Mouse (Mus musculus): Measurements from ENCODE around the gene Efnb3. TPM values are rescaled to one million over a fixed set of nuclear protein-coding genes. Genes with fewer than 3 reads are reported as not detected.

Efnb3 gene
- polyA plus RNA-seq, 1 experiment from 2014 or later, result 114 TPM

DNA sequence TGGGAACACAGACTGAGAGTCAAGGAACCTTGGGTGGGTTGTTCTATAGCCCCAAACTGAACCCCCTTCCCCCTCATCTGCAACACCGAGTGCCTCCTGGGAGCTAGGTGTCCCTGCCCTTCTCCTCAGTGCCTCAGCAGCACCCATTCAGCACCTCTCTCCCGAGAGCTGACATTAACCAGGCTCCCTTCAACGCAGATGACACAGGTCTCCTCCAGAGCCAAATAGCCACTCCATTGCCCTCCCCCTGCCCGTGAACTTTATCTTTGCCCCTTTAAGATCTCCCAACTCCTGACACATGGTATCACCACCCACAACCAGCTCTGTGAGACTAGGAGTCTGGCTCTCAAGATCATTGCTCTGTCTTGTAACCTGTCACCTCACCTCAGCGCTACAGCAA lies 822 bp downstream of the Efnb3 start:
- peak overlapping the region; percentile 95 for H3K9ac ChIP-seq (replicated peaks)
- peaks cover 61% of the 10 kb centered on the region for H3K4me1 ChIP-seq
- H3K27ac ChIP-seq (replicated peaks), result peak overlapping the region; percentile 82
- peak overlapping the region; percentile 79 for H3K4me3 ChIP-seq
- peak overlapping the region; percentile 92 for H3K4me2 ChIP-seq (replicated peaks)
- no peaks in the 10 kb centered on the region for H3K9me3 ChIP-seq
- 0 out of 2 replicates have a peak, but pooled peaks cover 6% of the 10 kb centered on the region for H3K36me3 ChIP-seq
- ATAC-seq (replicated peaks), result no peak
- no peaks in the 10 kb centered on the region for H3K27me3 ChIP-seq
- WGBS, result 25% methylated on average over 5 of the region's 5 CpGs

DNA sequence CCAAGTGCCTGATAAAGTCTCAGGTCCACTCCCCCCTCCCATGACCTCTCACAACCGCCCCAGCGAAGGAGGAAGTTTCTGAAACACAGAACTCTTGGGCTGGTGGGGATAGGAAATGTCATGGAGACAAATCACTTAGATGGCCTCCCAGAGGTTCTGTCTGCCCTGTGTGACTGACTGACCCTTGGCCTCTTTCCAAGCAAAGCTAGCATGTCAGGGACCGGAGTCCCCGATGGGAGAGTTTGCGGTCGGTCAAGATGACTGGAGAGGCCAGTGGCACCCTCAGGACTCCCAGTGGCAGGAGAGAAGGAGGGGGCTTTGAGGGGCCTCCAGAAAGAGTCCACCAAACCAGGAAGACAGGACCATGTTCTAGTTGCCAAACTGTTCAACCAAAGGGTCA lies 1.2 kb downstream of the Efnb3 start:
- 54% methylated on average over 6 of the region's 6 CpGs for WGBS
- Histone ChIP-seq H3K4me1 (peaks cover 65% of the 10 kb centered on the region), H3K27ac (replicated peaks) (peak overlapping the region; percentile 82)

DNA sequence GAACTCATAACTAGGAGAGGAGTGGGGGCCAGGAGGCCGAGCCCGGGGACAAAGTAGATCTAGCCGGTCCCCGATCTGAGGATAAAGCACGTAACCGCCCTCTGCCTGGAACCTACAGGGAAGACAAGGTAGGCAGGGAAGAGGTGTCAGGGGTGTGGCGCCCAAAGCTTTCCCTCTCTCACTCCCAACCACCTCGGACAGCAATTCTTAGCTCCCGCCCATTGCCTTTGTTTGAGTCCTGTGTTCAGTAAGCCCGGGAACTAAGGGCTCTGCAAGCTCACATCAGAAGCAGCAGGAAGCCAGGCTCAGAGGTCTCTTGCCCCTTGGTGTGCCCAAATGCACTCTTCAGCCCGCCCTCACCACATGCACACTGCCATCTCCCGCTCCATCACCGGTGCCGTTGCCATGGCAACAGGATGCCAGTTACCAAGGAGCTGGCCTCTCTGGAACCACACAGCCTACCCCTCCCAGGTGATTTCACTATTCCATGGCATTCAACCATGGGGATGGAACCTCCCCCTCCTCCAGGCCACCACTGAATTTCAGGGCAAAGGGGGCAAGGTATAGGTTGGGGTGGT lies 2.5 kb downstream of the Efnb3 start:
- no peak for ATAC-seq (replicated peaks)
- peak overlapping the region; percentile 47 for H3K9ac ChIP-seq (replicated peaks)
- peak overlapping the region; percentile 92 for H3K4me2 ChIP-seq (replicated peaks)
- H3K4me1 ChIP-seq, result peaks cover 78% of the 10 kb centered on the region
- peak overlapping the region; percentile 79 for H3K4me3 ChIP-seq
- H3K27ac ChIP-seq (replicated peaks), result peak overlapping the region; percentile 82
- H3K36me3 ChIP-seq, result 0 out of 2 replicates have a peak, but pooled peaks cover 5% of the 10 kb centered on the region
- no peaks in the 10 kb centered on the region for H3K27me3 ChIP-seq
- WGBS, result 10% methylated on average over 14 of the region's 14 CpGs
- no peaks in the 10 kb centered on the region for H3K9me3 ChIP-seq

More for the DNA sequence above, 1.2 kb downstream of the Efnb3 start:
- Histone ChIP-seq H3K4me3 (peak overlapping the region; percentile 79), H3K36me3 (0 out of 2 replicates have a peak, but pooled peaks cover 6% of the 10 kb centered on the region), H3K27me3 (no peaks in the 10 kb centered on the region), H3K9ac (replicated peaks) (peak overlapping the region; percentile 95), H3K9me3 (no peaks in the 10 kb centered on the region), H3K4me2 (replicated peaks) (peak overlapping the region; percentile 92)
- no peak for ATAC-seq (replicated peaks)

DNA sequence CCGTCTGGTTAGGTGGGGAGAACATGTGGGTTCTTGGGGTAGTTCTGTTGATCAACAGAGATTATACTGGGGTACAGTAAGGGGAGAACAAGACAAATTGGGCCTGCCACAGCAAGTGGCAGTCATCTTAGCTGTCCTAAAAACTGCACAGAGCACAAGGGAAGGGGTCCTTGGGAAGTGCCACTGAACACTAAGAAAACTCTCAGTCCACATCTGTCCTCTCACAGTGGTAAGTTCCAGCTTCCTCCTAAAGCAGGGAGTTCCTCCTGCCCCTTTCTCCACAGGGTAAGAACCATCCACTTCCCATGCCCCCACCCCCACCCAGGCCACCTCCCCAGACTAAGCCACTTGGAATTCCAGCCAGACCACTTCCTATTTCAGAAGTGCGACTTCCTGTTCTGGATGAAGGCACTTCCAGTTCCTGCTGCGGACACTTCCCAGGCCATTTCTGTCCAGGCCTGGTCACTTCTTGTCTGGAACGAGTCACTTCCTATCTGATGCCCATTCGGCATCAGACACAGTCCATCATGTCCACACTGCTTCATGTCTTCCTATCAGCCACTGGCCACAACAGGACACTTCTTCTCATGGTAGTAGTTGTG lies 5.4 kb downstream of the Efnb3 start:
- H3K9ac ChIP-seq (replicated peaks), result no peak overlapping the region
- no peak overlapping the region for H3K4me3 ChIP-seq
- no peaks in the 10 kb centered on the region for H3K27me3 ChIP-seq
- no peaks in the 10 kb centered on the region for H3K9me3 ChIP-seq
- no peak overlapping the region for H3K4me2 ChIP-seq (replicated peaks)
- peak overlapping the region; percentile 6; the same call in 1 of the 2 replicates for H3K27ac ChIP-seq (replicated peaks)
- peaks cover 69% of the 10 kb centered on the region for H3K4me1 ChIP-seq
- 90% methylated on average over 5 of the region's 5 CpGs for WGBS
- no peak for ATAC-seq (replicated peaks)
- no peaks in the 10 kb centered on the region for H3K36me3 ChIP-seq

DNA sequence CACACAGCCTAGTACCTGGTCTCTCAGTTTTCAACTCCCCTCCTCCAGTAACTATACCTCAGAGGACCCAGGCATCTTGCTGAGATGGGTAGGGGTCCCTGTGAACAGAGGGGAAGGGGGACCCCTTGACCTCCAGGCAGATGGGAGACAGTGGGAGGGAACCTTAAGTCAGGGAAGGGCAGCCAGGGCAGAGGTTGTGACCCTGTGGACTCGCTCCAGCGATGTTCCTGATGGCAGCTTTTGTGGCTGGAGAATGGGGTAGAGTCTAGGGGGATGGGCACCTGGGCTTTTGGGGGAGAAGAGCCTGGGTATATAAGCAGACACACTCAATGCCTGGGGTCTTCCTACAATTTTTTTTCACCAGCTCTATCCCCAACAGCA lies 6.7 kb downstream of the Efnb3 start:
- peaks cover 69% of the 10 kb centered on the region for H3K4me1 ChIP-seq
- H3K27me3 ChIP-seq, result no peaks in the 10 kb centered on the region
- H3K4me3 ChIP-seq, result peak overlapping the region; percentile 11
- H3K9ac ChIP-seq (replicated peaks), result peak overlapping the region; percentile 42
- peak overlapping the region; percentile 39 for H3K4me2 ChIP-seq (replicated peaks)
- H3K27ac ChIP-seq (replicated peaks), result peak overlapping the region; percentile 91
- ATAC-seq (replicated peaks), result peak; percentile 5; the same call in 1 of the 2 replicates
- 10% methylated on average over 2 of the region's 2 CpGs for WGBS
- H3K36me3 ChIP-seq, result no peaks in the 10 kb centered on the region
- no peaks in the 10 kb centered on the region for H3K9me3 ChIP-seq

DNA sequence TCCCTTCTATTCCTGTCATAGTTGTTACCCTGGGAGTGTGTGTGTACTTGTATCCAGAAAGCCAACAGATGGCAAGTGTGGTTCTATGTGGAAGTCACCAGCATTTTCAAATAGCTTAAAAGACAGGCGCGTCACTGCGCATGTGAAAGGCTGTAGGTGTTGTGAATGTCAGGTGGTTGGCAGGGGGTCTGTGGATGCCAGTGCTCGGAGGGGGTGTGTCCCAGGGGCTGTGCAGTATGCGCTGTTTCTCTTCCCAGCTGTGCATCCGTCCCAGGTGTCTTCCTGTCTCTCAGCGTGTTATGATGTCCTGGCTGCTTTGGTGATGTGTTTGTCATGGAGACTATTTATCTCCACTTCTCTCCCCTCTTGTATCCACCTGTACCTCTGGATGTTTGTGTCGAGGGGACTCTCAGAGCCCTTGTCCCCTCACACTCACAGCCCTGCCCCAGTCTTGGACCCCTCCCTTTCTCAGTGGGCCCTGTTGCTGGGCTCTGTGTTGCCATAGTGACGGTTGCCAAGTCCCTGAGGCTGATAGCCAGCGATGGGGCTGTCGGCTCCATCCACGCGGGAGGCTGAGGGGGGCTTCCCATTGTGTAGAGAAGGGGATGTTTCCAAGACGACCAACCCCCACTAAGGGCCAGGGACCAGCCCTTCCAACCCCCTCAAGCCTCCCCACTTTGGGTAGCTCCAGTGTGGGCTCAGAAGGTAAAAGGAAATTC lies 7.2 kb downstream of the Efnb3 start:
- 7% methylated on average over 14 of the region's 14 CpGs for WGBS
- Histone ChIP-seq H3K4me3 (peak overlapping the region; percentile 11), H3K27me3 (no peaks in the 10 kb centered on the region), H3K9me3 (no peaks in the 10 kb centered on the region), H3K4me1 (peaks cover 69% of the 10 kb centered on the region), H3K9ac (replicated peaks) (peak overlapping the region; percentile 42), H3K4me2 (replicated peaks) (peak overlapping the region; percentile 39), H3K36me3 (no peaks in the 10 kb centered on the region), H3K27ac (replicated peaks) (peak overlapping the region; percentile 91)
- peak; percentile 83 for ATAC-seq (replicated peaks)

DNA sequence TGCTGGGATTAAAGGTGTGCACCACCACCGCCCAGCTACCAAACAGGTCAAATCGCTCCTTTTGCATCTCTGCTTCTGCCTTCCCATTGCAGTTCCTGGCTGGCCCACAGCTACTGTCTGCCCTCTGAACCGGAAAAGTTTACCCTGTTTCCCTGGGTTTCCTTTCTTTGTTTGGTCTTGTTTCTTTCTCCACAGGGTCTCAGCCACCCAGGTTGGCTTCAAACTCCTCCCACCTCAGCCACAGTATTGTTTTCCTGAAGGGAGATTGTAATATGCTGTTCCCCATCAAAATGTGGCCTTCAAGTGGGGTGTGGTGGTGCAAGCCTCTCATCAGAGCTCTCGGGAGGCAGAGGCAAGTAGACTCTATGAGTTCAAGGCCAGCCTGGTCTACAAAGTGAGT lies 8.7 kb downstream of the Efnb3 start:
- H3K4me3 ChIP-seq, result no peak overlapping the region
- 64% methylated on average over 4 of the region's 4 CpGs for WGBS
- H3K4me2 ChIP-seq (replicated peaks), result no peak overlapping the region
- H3K9ac ChIP-seq (replicated peaks), result no peak overlapping the region
- 0 out of 2 replicates have a peak overlapping the region, but pooled peaks have one; percentile 3 for H3K27ac ChIP-seq (replicated peaks)
- H3K36me3 ChIP-seq, result no peaks in the 10 kb centered on the region
- H3K27me3 ChIP-seq, result no peaks in the 10 kb centered on the region
- no peaks in the 10 kb centered on the region for H3K9me3 ChIP-seq
- peaks cover 69% of the 10 kb centered on the region for H3K4me1 ChIP-seq
- ATAC-seq (replicated peaks), result no peak

DNA sequence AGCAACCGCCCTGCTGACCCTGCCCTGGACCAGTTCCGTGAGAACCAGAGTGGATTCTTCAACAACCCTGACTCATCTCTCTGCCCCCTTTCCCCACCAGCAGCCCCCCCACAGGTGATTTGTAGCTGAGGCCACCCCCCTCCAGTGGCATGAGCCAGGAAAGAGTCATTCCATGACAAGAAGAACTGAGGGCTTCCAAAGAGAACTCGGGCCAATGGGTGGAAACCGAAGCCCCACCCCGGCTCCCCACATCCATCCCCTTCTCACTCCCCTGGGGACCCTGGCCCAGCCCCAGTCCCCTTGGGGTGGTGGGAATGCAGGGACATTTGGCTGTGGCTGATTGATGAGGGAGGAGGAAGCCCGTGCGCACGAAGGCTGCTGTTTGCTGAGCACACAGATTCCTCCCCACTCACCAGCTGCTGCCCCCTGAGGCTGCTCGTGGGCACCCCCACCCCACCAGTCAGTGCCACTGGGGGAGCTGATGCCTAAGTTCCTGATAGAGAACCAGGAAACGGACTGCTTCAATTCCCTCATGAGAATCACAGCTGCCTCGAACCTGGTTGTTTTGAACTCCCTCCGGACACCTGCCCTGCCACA lies 10.8 kb downstream of the Efnb3 start, which contains the start of gene Dnah2:
Dnah2 (minus strand) TSS at position 51 of the 597 bp plus-strand sequence.
- ATAC-seq (replicated peaks), result no peak
- Histone ChIP-seq H3K27ac (replicated peaks) (peak within 1 kb of the TSS; percentile 93), H3K4me2 (replicated peaks) (0 out of 2 replicates have a peak within 1 kb of the TSS, but pooled peaks have one; percentile 78), H3K4me1 (peaks cover 73% of the 10 kb centered on the region), H3K9me3 (no peaks in the 10 kb centered on the region), H3K4me3 (no peak within 1 kb of the TSS), H3K36me3 (no peaks in the 10 kb centered on the region), H3K27me3 (no peaks in the 10 kb centered on the region), H3K9ac (replicated peaks) (no peak within 1 kb of the TSS)
- 56% methylated on average over 12 of the region's 12 CpGs for WGBS

DNA sequence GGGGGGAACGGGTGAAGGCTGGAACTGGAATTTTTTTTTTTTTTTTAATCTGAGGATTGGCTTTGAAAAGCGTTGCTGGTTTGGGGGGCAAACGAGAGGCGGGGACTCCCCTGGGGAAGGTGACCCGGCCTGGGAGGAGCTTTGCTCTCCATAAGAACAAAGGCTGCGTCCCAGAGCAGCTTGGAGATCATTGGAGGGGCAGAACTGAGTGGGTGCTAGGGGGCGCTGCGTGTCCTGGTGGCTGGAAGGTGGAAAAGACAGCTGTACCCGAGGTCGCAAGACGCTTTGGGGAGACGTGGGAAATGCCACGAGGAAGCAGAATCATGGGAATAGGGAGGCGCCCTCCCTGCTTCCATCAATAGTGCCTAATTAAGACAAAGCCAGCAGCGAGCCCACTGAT lies 12.9 kb downstream of the Efnb3 start:
- peak; percentile 8; the same call in 1 of the 2 replicates for ATAC-seq (replicated peaks)
- Histone ChIP-seq H3K9ac (replicated peaks) (peak overlapping the region; percentile 74), H3K27me3 (no peaks in the 10 kb centered on the region), H3K36me3 (no peaks in the 10 kb centered on the region), H3K27ac (replicated peaks) (peak overlapping the region; percentile 93), H3K4me2 (replicated peaks) (peak overlapping the region; percentile 78), H3K9me3 (no peaks in the 10 kb centered on the region), H3K4me3 (peak overlapping the region; percentile 46), H3K4me1 (peaks cover 66% of the 10 kb centered on the region)
- whole genome bisulfite sequencing, result 2% methylated on average over 15 of the region's 15 CpGs

DNA sequence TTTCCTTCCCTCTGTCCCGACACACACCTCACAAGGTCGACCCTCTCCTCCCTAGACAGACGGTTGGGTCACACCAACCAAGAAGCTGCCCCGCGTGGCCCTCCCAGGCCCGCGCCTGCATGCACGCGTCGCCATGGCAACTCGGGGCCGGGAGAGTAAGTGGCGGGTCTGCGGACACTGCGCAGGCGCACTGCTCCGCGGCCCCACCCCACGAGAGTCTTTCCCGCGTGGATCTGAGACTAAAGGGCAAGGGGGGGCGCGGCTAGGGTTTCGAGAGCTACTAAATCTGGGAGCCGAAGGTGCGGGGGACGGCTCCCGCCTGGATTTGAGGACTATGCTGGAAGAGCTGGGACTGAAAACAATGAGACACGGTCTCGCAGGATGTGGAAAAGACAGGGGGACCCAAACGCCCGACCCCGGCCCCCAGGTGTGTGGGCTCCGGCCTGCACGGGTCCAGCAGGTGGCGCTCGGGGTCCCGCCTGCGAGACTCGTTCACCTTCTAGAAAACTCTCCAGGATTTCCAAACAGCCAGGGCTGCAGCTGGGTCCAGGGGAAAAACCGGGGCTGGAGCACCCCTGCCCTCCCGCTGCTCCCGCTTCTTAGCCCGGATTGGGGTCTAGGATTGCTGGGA lies 13.5 kb downstream of the Efnb3 start:
- Histone ChIP-seq H3K4me1 (peaks cover 64% of the 10 kb centered on the region), H3K9ac (replicated peaks) (peak overlapping the region; percentile 74), H3K36me3 (no peaks in the 10 kb centered on the region), H3K4me2 (replicated peaks) (peak overlapping the region; percentile 78), H3K4me3 (peak overlapping the region; percentile 46), H3K27me3 (no peaks in the 10 kb centered on the region), H3K9me3 (no peaks in the 10 kb centered on the region), H3K27ac (replicated peaks) (peak overlapping the region; percentile 93)
- under 1% methylated on average over 44 of the region's 44 CpGs for WGBS
- ATAC-seq (replicated peaks), result peak; percentile 69

DNA sequence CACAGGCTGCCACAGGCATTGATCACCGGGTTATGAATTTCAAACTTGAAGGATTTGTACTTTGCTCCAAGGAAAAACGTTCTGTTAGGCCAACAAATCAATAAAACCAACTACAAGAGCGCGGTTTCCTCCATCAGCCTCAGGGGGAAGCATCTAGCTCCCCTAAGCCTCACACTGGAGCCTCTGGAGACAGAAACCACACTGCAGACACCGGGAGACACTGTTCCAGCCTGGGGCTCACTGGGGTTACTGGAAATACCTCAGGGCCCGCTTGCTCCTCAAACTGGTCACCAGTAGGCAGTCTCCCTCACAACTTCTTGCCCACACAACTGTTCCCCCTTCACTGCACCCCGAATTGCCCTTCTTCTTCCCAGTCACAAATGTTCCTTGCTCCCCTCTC lies 14.0 kb downstream of the Efnb3 start:
- H3K4me2 ChIP-seq (replicated peaks), result peak overlapping the region; percentile 78
- H3K4me3 ChIP-seq, result peak overlapping the region; percentile 46
- H3K4me1 ChIP-seq, result peaks cover 64% of the 10 kb centered on the region
- peak overlapping the region; percentile 93 for H3K27ac ChIP-seq (replicated peaks)
- WGBS, result 4% methylated on average over 7 of the region's 7 CpGs
- ATAC-seq (replicated peaks), result peak; percentile 30
- H3K36me3 ChIP-seq, result no peaks in the 10 kb centered on the region
- peak overlapping the region; percentile 74 for H3K9ac ChIP-seq (replicated peaks)
- no peaks in the 10 kb centered on the region for H3K27me3 ChIP-seq
- no peaks in the 10 kb centered on the region for H3K9me3 ChIP-seq
